Mouse (Mus musculus): ENCODE results near the gene Dna2.

- TF ChIP-seq CTCF (IDR thresholded peaks at IDR 0.05; ENCODE audit: low read depth), result no peak
- no peak for TF ChIP-seq EP300 (IDR thresholded peaks at IDR 0.05; ENCODE audit: low read depth)
Measured at GRCm38 (mm10) chr10:63019304-63019703, 72.5 kb downstream of the Dna2 start.

All from liver, embryonic 14.5 days (tissue).